Mouse (Mus musculus): ENCODE results near the gene Zfp507. TPM values are rescaled to one million over a fixed set of nuclear protein-coding genes. Genes with fewer than 3 reads are reported as not detected.

Gene Zfp507
- polyA plus RNA-seq, 1 experiment from 2014 or later = 17.2 TPM

- no peak for ATAC-seq (ENCODE audit: insufficient read depth, low FRiP score, low read depth)
- H3K27ac ChIP-seq = no peak overlapping the region
- H3K4me1 ChIP-seq = no peaks in the 10 kb centered on the region
- H3K27me3 ChIP-seq (replicated peaks) = no peaks in the 10 kb centered on the region
- WGBS = 89% methylated on average over 14 of the region's 14 CpGs
- H3K9ac ChIP-seq = no peak overlapping the region
- H3K9me3 ChIP-seq = no peaks in the 10 kb centered on the region
- no peak overlapping the region for H3K4me2 ChIP-seq
- no peak overlapping the region for H3K4me3 ChIP-seq (replicated peaks)
- 0 out of 2 replicates have a peak, but pooled peaks cover 3% of the 10 kb centered on the region for H3K36me3 ChIP-seq
Observed at GRCm38 (mm10) chr7:35747397-35747964, 55.3 kb downstream of the Zfp507 start.

GRCm38 (mm10) chr7:35746686-35747396, 56.0 kb downstream of the Zfp507 start:
- no peak overlapping the region for H3K9ac ChIP-seq
- H3K4me1 ChIP-seq = no peaks in the 10 kb centered on the region
- H3K36me3 ChIP-seq = 0 out of 2 replicates have a peak, but pooled peaks cover 3% of the 10 kb centered on the region
- no peak overlapping the region for H3K4me2 ChIP-seq
- no peak for ATAC-seq (ENCODE audit: insufficient read depth, low FRiP score, low read depth)
- no peak overlapping the region for H3K4me3 ChIP-seq (replicated peaks)
- no peaks in the 10 kb centered on the region for H3K9me3 ChIP-seq
- H3K27ac ChIP-seq = no peak overlapping the region
- H3K27me3 ChIP-seq (replicated peaks) = no peaks in the 10 kb centered on the region
- WGBS = 86% methylated on average over 12 of the region's 12 CpGs

- Histone ChIP-seq H3K36me3 (0 out of 2 replicates have a peak, but pooled peaks cover 3% of the 10 kb centered on the region), H3K4me2 (no peak overlapping the region), H3K4me3 (replicated peaks) (no peak overlapping the region), H3K27me3 (replicated peaks) (no peaks in the 10 kb centered on the region), H3K9me3 (no peaks in the 10 kb centered on the region), H3K27ac (no peak overlapping the region), H3K9ac (no peak overlapping the region), H3K4me1 (no peaks in the 10 kb centered on the region)
- peak; percentile 28; the same call in 1 of the 2 replicates for ATAC-seq (ENCODE audit: insufficient read depth, low FRiP score, low read depth)
- 69% methylated on average over 6 of the region's 6 CpGs for WGBS
Observed at GRCm38 (mm10) chr7:35745281-35745702, 57.5 kb downstream of the Zfp507 start.

GRCm38 (mm10) chr7:35744771-35745170, 58.0 kb downstream of the Zfp507 start:
- WGBS = 89% methylated on average over 9 of the region's 9 CpGs
- H3K27me3 ChIP-seq (replicated peaks) = no peaks in the 10 kb centered on the region
- no peak for ATAC-seq (ENCODE audit: insufficient read depth, low FRiP score, low read depth)
- peaks cover 3% of the 10 kb centered on the region; the same call in 1 of the 2 replicates for H3K36me3 ChIP-seq
- H3K27ac ChIP-seq = no peak overlapping the region
- no peaks in the 10 kb centered on the region for H3K9me3 ChIP-seq
- H3K4me3 ChIP-seq (replicated peaks) = no peak overlapping the region
- H3K4me2 ChIP-seq = no peak overlapping the region
- no peak overlapping the region for H3K9ac ChIP-seq
- no peaks in the 10 kb centered on the region for H3K4me1 ChIP-seq

- no peaks in the 10 kb centered on the region; the same call in 1 of the 2 replicates for H3K36me3 ChIP-seq
- H3K4me3 ChIP-seq (replicated peaks) = no peak overlapping the region
- no peak for ATAC-seq (ENCODE audit: insufficient read depth, low FRiP score, low read depth)
- H3K27ac ChIP-seq = no peak overlapping the region
- WGBS = 62% methylated on average over 5 of the region's 5 CpGs
- no peak overlapping the region for H3K4me2 ChIP-seq
- H3K4me1 ChIP-seq = no peaks in the 10 kb centered on the region
- H3K9me3 ChIP-seq = no peaks in the 10 kb centered on the region
- H3K27me3 ChIP-seq (replicated peaks) = no peaks in the 10 kb centered on the region
- H3K9ac ChIP-seq = no peak overlapping the region
Observed at GRCm38 (mm10) chr7:35742310-35742709, 60.5 kb downstream of the Zfp507 start.

GRCm38 (mm10) chr7:35741858-35742257, 60.9 kb downstream of the Zfp507 start:
- Histone ChIP-seq H3K4me1 (no peaks in the 10 kb centered on the region), H3K36me3 (no peaks in the 10 kb centered on the region; the same call in 1 of the 2 replicates), H3K27ac (no peak overlapping the region), H3K4me3 (replicated peaks) (no peak overlapping the region), H3K9ac (no peak overlapping the region), H3K27me3 (replicated peaks) (no peaks in the 10 kb centered on the region), H3K4me2 (no peak overlapping the region), H3K9me3 (no peaks in the 10 kb centered on the region)
- WGBS = 75% methylated on average over 5 of the region's 5 CpGs
- no peak for ATAC-seq (ENCODE audit: insufficient read depth, low FRiP score, low read depth)

GRCm38 (mm10) chr7:35740489-35741230, 62.1 kb downstream of the Zfp507 start:
- 55% methylated on average over 5 of the region's 5 CpGs for WGBS
- no peak overlapping the region for H3K27ac ChIP-seq
- no peak for ATAC-seq (ENCODE audit: insufficient read depth, low FRiP score, low read depth)
- no peaks in the 10 kb centered on the region for H3K4me1 ChIP-seq
- H3K9me3 ChIP-seq = no peaks in the 10 kb centered on the region
- H3K4me2 ChIP-seq = no peak overlapping the region
- H3K36me3 ChIP-seq = no peaks in the 10 kb centered on the region; the same call in 1 of the 2 replicates
- no peaks in the 10 kb centered on the region for H3K27me3 ChIP-seq (replicated peaks)
- H3K9ac ChIP-seq = no peak overlapping the region
- H3K4me3 ChIP-seq (replicated peaks) = no peak overlapping the region

GRCm38 (mm10) chr7:35738871-35739270, 63.9 kb downstream of the Zfp507 start:
- Histone ChIP-seq H3K4me3 (replicated peaks) (no peak overlapping the region), H3K9ac (no peak overlapping the region), H3K4me2 (no peak overlapping the region), H3K4me1 (no peaks in the 10 kb centered on the region), H3K27me3 (replicated peaks) (no peaks in the 10 kb centered on the region), H3K36me3 (no peaks in the 10 kb centered on the region; the same call in 1 of the 2 replicates), H3K9me3 (no peaks in the 10 kb centered on the region), H3K27ac (no peak overlapping the region)
- ATAC-seq (ENCODE audit: insufficient read depth, low FRiP score, low read depth) = no peak

- 65% methylated on average over 14 of the region's 14 CpGs for WGBS
- ATAC-seq (ENCODE audit: insufficient read depth, low FRiP score, low read depth) = no peak
- no peaks in the 10 kb centered on the region for H3K4me1 ChIP-seq
- H3K4me3 ChIP-seq (replicated peaks) = no peak overlapping the region
- H3K27ac ChIP-seq = no peak overlapping the region
- H3K4me2 ChIP-seq = no peak overlapping the region
- no peaks in the 10 kb centered on the region for H3K9me3 ChIP-seq
- H3K27me3 ChIP-seq (replicated peaks) = no peaks in the 10 kb centered on the region
- H3K36me3 ChIP-seq = no peaks in the 10 kb centered on the region
- no peak overlapping the region for H3K9ac ChIP-seq
Observed at GRCm38 (mm10) chr7:35733313-35734050, 69.3 kb downstream of the Zfp507 start.

GRCm38 (mm10) chr7:35732585-35733059, 70.2 kb downstream of the Zfp507 start:
- no peak overlapping the region for H3K4me2 ChIP-seq
- no peaks in the 10 kb centered on the region for H3K27me3 ChIP-seq (replicated peaks)
- H3K4me3 ChIP-seq (replicated peaks) = no peak overlapping the region
- no peak overlapping the region for H3K9ac ChIP-seq
- 87% methylated on average over 9 of the region's 10 CpGs for WGBS
- no peaks in the 10 kb centered on the region for H3K36me3 ChIP-seq
- no peaks in the 10 kb centered on the region for H3K9me3 ChIP-seq
- no peaks in the 10 kb centered on the region for H3K4me1 ChIP-seq
- ATAC-seq (ENCODE audit: insufficient read depth, low FRiP score, low read depth) = no peak
- no peak overlapping the region for H3K27ac ChIP-seq

GRCm38 (mm10) chr7:35729621-35730031, 73.2 kb downstream of the Zfp507 start:
- Histone ChIP-seq H3K9ac (no peak overlapping the region), H3K27me3 (replicated peaks) (no peaks in the 10 kb centered on the region), H3K36me3 (peaks cover 8% of the 10 kb centered on the region; the same call in 1 of the 2 replicates), H3K9me3 (no peaks in the 10 kb centered on the region), H3K27ac (no peak overlapping the region), H3K4me1 (no peaks in the 10 kb centered on the region), H3K4me2 (no peak overlapping the region), H3K4me3 (replicated peaks) (no peak overlapping the region)
- peak; percentile 71; the same call in 1 of the 2 replicates for ATAC-seq (ENCODE audit: insufficient read depth, low FRiP score, low read depth)
- WGBS = 70% methylated on average over 9 of the region's 9 CpGs

Measured in stomach, embryonic 15.5 days (tissue).